Mouse (Mus musculus): ENCODE measurements at regions not wholly inside any gene's neighbourhood (a gene's known extent, or its start where the extent isn't known, plus 50 kb on each side); places are given as distances from the start of the nearest gene placed in this dataset.

GRCm38 (mm10) chr3:117050909-117051308, 82.1 kb upstream of the Palmd start:
- WGBS, result 58% methylated on average over 3 of the region's 3 CpGs
- no peak for ATAC-seq (ENCODE audit: low FRiP score, low read depth)
- H3K9ac ChIP-seq (ENCODE audit: low read depth, low read length, severe bottlenecking), result no peak overlapping the region
- H3K27me3 ChIP-seq (ENCODE audit: control insufficient read depth, insufficient read depth, low read length), result no peaks in the 10 kb centered on the region
- no peaks in the 10 kb centered on the region for H3K4me1 ChIP-seq (ENCODE audit: control insufficient read depth, insufficient read depth, low read length)
- H3K4me3 ChIP-seq (replicated peaks; ENCODE audit: low read length), result no peak overlapping the region
- H3K4me2 ChIP-seq (replicated peaks; ENCODE audit: low read depth, low read length, severe bottlenecking), result no peak overlapping the region
- H3K36me3 ChIP-seq (ENCODE audit: control insufficient read depth, insufficient read depth, low read length), result no peaks in the 10 kb centered on the region
- no peak for DNase-seq (ENCODE audit: low spot score)
- H3K9me3 ChIP-seq (ENCODE audit: control insufficient read depth, low read length), result no peaks in the 10 kb centered on the region
- no peak overlapping the region for H3K27ac ChIP-seq (replicated peaks; ENCODE audit: low read depth, low read length)
- no peak for TF ChIP-seq POLR2A (IDR thresholded peaks at IDR 0.05; ENCODE audit: borderline replicate concordance, extremely low read depth, insufficient read depth, insufficient read length)

GRCm38 (mm10) chr3:117049410-117049809, 80.6 kb upstream of the Palmd start:
- WGBS, result 72% methylated on average over 3 of the region's 3 CpGs
- ATAC-seq (ENCODE audit: low FRiP score, low read depth), result no peak

GRCm38 (mm10) chr3:117044809-117045208, 76.0 kb upstream of the Palmd start:
- no peak overlapping the region for H3K27ac ChIP-seq (replicated peaks; ENCODE audit: low read depth, low read length)
- no peak for ATAC-seq (ENCODE audit: low FRiP score, low read depth)
- no peak overlapping the region for H3K4me2 ChIP-seq (replicated peaks; ENCODE audit: low read depth, low read length, severe bottlenecking)
- no peak overlapping the region for H3K4me3 ChIP-seq (replicated peaks; ENCODE audit: low read length)
- 79% methylated on average over 4 of the region's 4 CpGs for WGBS
- DNase-seq (ENCODE audit: low spot score), result no peak
- H3K9ac ChIP-seq (ENCODE audit: low read depth, low read length, severe bottlenecking), result no peak overlapping the region
- no peaks in the 10 kb centered on the region for H3K27me3 ChIP-seq (ENCODE audit: control insufficient read depth, insufficient read depth, low read length)
- no peaks in the 10 kb centered on the region for H3K36me3 ChIP-seq (ENCODE audit: control insufficient read depth, insufficient read depth, low read length)
- no peak for TF ChIP-seq POLR2A (IDR thresholded peaks at IDR 0.05; ENCODE audit: borderline replicate concordance, extremely low read depth, insufficient read depth, insufficient read length)
- no peaks in the 10 kb centered on the region for H3K9me3 ChIP-seq (ENCODE audit: control insufficient read depth, low read length)
- no peaks in the 10 kb centered on the region for H3K4me1 ChIP-seq (ENCODE audit: control insufficient read depth, insufficient read depth, low read length)

More at GRCm38 (mm10) chr3:117049410-117049809, 80.6 kb upstream of the Palmd start:
- Histone ChIP-seq H3K9ac (ENCODE audit: low read depth, low read length, severe bottlenecking) (no peak overlapping the region), H3K4me3 (replicated peaks; ENCODE audit: low read length) (no peak overlapping the region), H3K4me1 (ENCODE audit: control insufficient read depth, insufficient read depth, low read length) (no peaks in the 10 kb centered on the region), H3K36me3 (ENCODE audit: control insufficient read depth, insufficient read depth, low read length) (no peaks in the 10 kb centered on the region), H3K27me3 (ENCODE audit: control insufficient read depth, insufficient read depth, low read length) (no peaks in the 10 kb centered on the region), H3K4me2 (replicated peaks; ENCODE audit: low read depth, low read length, severe bottlenecking) (no peak overlapping the region), H3K9me3 (ENCODE audit: control insufficient read depth, low read length) (no peaks in the 10 kb centered on the region), H3K27ac (replicated peaks; ENCODE audit: low read depth, low read length) (no peak overlapping the region)
- DNase-seq (ENCODE audit: low spot score), result no peak
- no peak for TF ChIP-seq POLR2A (IDR thresholded peaks at IDR 0.05; ENCODE audit: borderline replicate concordance, extremely low read depth, insufficient read depth, insufficient read length)

GRCm38 (mm10) chr3:117044304-117044703, 75.5 kb upstream of the Palmd start:
- Histone ChIP-seq H3K27me3 (ENCODE audit: control insufficient read depth, insufficient read depth, low read length) (no peaks in the 10 kb centered on the region), H3K36me3 (ENCODE audit: control insufficient read depth, insufficient read depth, low read length) (no peaks in the 10 kb centered on the region), H3K9ac (ENCODE audit: low read depth, low read length, severe bottlenecking) (no peak overlapping the region), H3K9me3 (ENCODE audit: control insufficient read depth, low read length) (no peaks in the 10 kb centered on the region), H3K27ac (replicated peaks; ENCODE audit: low read depth, low read length) (no peak overlapping the region), H3K4me1 (ENCODE audit: control insufficient read depth, insufficient read depth, low read length) (no peaks in the 10 kb centered on the region), H3K4me2 (replicated peaks; ENCODE audit: low read depth, low read length, severe bottlenecking) (no peak overlapping the region), H3K4me3 (replicated peaks; ENCODE audit: low read length) (no peak overlapping the region)
- no peak for TF ChIP-seq POLR2A (IDR thresholded peaks at IDR 0.05; ENCODE audit: borderline replicate concordance, extremely low read depth, insufficient read depth, insufficient read length)
- DNase-seq (ENCODE audit: low spot score) (no peak), ATAC-seq (ENCODE audit: low FRiP score, low read depth) (no peak)
- WGBS, result 71% methylated on average over 2 of the region's 2 CpGs

DNA sequence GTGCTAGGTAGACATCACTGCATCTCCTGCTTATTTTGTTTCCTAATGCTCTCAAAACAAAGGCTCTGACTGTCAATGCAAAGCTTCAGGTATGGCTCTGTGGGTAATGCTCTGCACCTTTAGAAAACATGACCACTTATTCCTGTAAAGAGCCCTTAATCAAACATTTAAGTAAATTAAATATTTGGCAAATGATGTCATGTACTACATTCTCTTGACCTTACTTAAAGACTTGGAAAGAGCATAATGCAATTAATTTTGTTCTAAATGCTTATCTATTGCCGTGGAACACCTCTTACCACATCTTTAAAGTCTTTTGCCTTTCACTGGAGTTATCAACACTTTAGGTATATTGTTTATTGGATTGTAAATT, 70.1 kb upstream of the Palmd start:
- Histone ChIP-seq H3K36me3 (ENCODE audit: control insufficient read depth, insufficient read depth, low read length) (no peaks in the 10 kb centered on the region), H3K4me1 (ENCODE audit: control insufficient read depth, insufficient read depth, low read length) (no peaks in the 10 kb centered on the region), H3K4me2 (replicated peaks; ENCODE audit: low read depth, low read length, severe bottlenecking) (no peak overlapping the region), H3K4me3 (replicated peaks; ENCODE audit: low read length) (no peak overlapping the region), H3K27me3 (ENCODE audit: control insufficient read depth, insufficient read depth, low read length) (no peaks in the 10 kb centered on the region), H3K27ac (replicated peaks; ENCODE audit: low read depth, low read length) (no peak overlapping the region), H3K9me3 (ENCODE audit: control insufficient read depth, low read length) (no peaks in the 10 kb centered on the region), H3K9ac (ENCODE audit: low read depth, low read length, severe bottlenecking) (no peak overlapping the region)
- no peak for DNase-seq (ENCODE audit: low spot score)
- no peak for ATAC-seq (ENCODE audit: low FRiP score, low read depth)
- WGBS, result 71% methylated on average over 1 of the region's 1 CpGs
- TF ChIP-seq POLR2A (IDR thresholded peaks at IDR 0.05; ENCODE audit: borderline replicate concordance, extremely low read depth, insufficient read depth, insufficient read length), result no peak
